Mouse (Mus musculus) kidney, embryonic 14.5 days (tissue): Measurements from ENCODE around the gene Apod. TPM values are rescaled to one million over a fixed set of nuclear protein-coding genes. Genes with fewer than 3 reads are reported as not detected.

Experiments
- ATAC-seq: fragments of 200-750 bp; cut with Nextera tagmentation; 2 replicates; pipeline ENCODE4 v1.8.0; 2017; ENCODE audit warnings: moderate number of reproducible peaks, mild to moderate bottlenecking, moderate TSS enrichment, moderate library complexity; ENCODE audit not compliant: low FRiP score, low TSS enrichment
- H3K27ac ChIP-seq: fragments of 300-500 bp; sonication (generic); 2 replicates; pipeline ENCODE4 v1.5.1; 2014; ENCODE audit warnings: low read depth, mild to moderate bottlenecking, low read length, moderate library complexity, mixed read lengths
- H3K27me3 ChIP-seq: fragments of 300-500 bp; sonication (generic); 2 replicates; pipeline ENCODE4 v1.6.1; 2014; ENCODE audit warnings: mild to moderate bottlenecking, low read length; ENCODE audit not compliant: control insufficient read depth, insufficient read depth
- H3K36me3 ChIP-seq: fragments of 300-500 bp; sonication (generic); 2 replicates; pipeline ENCODE4 v1.6.1; 2014; ENCODE audit warnings: low read length, mixed read lengths; ENCODE audit not compliant: control insufficient read depth, insufficient read depth
- H3K4me1 ChIP-seq: fragments of 300-500 bp; sonication (generic); 2 replicates; pipeline ENCODE4 v1.6.1; 2014; ENCODE audit warnings: low read length, mixed read lengths; ENCODE audit not compliant: control insufficient read depth, insufficient read depth
- H3K4me2 ChIP-seq: fragments of 300-500 bp; sonication (generic); replicated peaks from 2 replicates; pipeline ENCODE4 v1.6.1; 2014; ENCODE audit warnings: low read depth, mild to moderate bottlenecking, low read length
- H3K4me3 ChIP-seq: fragments of 300-500 bp; sonication (generic); 2 replicates; pipeline ENCODE4 v1.5.1; 2014; ENCODE audit warnings: mild to moderate bottlenecking, low read length
- H3K9ac ChIP-seq: fragments of 300-500 bp; sonication (generic); 2 replicates; pipeline ENCODE4 v1.6.1; 2014; ENCODE audit warnings: low read depth, mild to moderate bottlenecking, low read length, moderate library complexity
- H3K9me3 ChIP-seq: fragments of 300-500 bp; sonication (generic); 2 replicates; pipeline ENCODE4 v1.6.1; 2016; ENCODE audit warnings: low read length; ENCODE audit not compliant: control insufficient read depth
- WGBS: fragments of 180-500 bp; shearing (Covaris S2); extraction: QIAGEN DNeasy Blood & Tissue Kit; methylation state at CpG from one replicate; pipeline ENCODE4 v1.1.7; 2014; 5-methylcytosine and 5-hydroxymethylcytosine counted together
- microRNA-seq: library from miRNA; unstranded; fragments of <30 nt; microRNA quantifications from one replicate; pipeline ENCODE4, GENCODE M21; 2016
- polyA plus RNA-seq: library from polyadenylated mRNA; unstranded; fragments of >200 nt; fragmentation: Nextera tagmentation; extraction: Ambion mirVana; gene quantifications from 2 replicates; pipeline ENCODE4 v1.2.1, GENCODE M21; 2014

Gene Apod
- polyA plus RNA-seq, 1 experiment from 2014 or later: 0.47 TPM

DNA sequence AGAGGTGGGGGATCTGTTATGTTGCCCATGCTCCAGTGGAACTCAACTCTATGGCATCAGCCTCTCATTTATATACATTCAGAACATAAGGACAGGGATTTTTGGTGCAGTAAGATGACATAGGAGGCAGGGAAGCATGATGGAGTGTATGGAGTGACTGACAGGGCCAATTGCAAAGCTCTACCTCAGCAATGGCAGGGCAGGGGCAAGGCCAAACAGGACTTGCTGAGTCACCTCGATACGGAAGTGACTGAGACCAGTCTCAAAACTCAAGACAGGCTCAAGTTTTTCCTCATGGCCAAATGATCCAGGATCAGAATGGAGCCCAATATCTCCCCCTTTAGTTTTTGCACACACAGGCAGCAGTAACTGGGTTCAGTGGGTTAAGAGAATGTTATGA is 58.5 kb downstream of the Apod start:
- no peak overlapping the region for H3K4me3 ChIP-seq
- no peak overlapping the region for H3K9ac ChIP-seq
- no peak for ATAC-seq
- no peak overlapping the region for H3K27ac ChIP-seq
- no peaks in the 10 kb centered on the region for H3K4me1 ChIP-seq
- H3K4me2 ChIP-seq: no peak overlapping the region
- 89% methylated on average over 2 of the region's 2 CpGs for WGBS
- H3K36me3 ChIP-seq: peaks cover 63% of the 10 kb centered on the region
- no peaks in the 10 kb centered on the region for H3K27me3 ChIP-seq
- H3K9me3 ChIP-seq: no peaks in the 10 kb centered on the region

DNA sequence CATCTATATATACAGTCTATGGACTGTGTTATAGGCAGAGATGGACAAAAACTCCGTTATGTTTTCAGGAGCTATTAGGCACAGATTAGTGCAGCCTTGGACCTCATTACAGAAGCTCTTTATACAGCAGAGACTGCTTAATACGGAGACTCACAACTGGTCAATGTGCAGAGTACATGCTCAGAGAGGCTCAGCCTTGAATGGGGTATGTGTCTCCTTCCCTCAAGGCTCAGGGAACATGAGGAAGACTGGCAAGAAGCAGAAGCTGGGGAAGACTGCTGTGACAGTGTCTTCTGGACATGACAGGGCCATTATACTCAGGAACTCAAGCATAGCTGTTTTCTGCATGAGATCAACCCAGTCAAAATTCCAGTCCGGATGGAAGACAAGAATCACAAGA is 58.9 kb downstream of the Apod start:
- no peak overlapping the region for H3K4me3 ChIP-seq
- H3K4me1 ChIP-seq: no peaks in the 10 kb centered on the region
- peaks cover 59% of the 10 kb centered on the region for H3K36me3 ChIP-seq
- no peak overlapping the region for H3K27ac ChIP-seq
- H3K9ac ChIP-seq: no peak overlapping the region
- no peaks in the 10 kb centered on the region for H3K9me3 ChIP-seq
- H3K4me2 ChIP-seq: no peak overlapping the region
- 86% methylated on average over 3 of the region's 3 CpGs for WGBS
- no peaks in the 10 kb centered on the region for H3K27me3 ChIP-seq
- ATAC-seq: no peak

DNA sequence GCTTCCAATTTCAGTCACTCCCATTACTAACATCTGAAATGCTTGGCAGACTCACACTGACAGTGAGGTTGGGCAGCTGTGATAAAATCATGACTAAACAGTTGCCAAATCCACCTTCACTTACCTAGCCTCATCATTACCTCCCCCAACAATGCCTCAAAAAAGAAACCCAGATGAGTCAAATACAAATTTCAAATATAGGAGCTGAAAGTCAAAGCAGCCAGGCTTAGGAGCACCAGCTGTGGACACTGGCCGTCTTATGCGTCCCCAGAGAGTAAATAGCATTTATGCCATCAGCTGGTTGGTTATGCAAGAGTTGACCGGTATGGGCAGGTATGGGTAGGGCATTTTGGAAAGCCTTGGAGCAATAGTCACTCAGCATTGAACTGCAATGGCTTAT is 65.2 kb downstream of the Apod start:
- no peak for ATAC-seq
- Histone ChIP-seq H3K9ac (no peak overlapping the region), H3K27ac (no peak overlapping the region), H3K4me2 (no peak overlapping the region), H3K4me3 (no peak overlapping the region), H3K9me3 (no peaks in the 10 kb centered on the region), H3K27me3 (no peaks in the 10 kb centered on the region), H3K4me1 (no peaks in the 10 kb centered on the region), H3K36me3 (peaks cover 6% of the 10 kb centered on the region; the same call in 1 of the 2 replicates)
- WGBS: 85% methylated on average over 3 of the region's 3 CpGs

DNA sequence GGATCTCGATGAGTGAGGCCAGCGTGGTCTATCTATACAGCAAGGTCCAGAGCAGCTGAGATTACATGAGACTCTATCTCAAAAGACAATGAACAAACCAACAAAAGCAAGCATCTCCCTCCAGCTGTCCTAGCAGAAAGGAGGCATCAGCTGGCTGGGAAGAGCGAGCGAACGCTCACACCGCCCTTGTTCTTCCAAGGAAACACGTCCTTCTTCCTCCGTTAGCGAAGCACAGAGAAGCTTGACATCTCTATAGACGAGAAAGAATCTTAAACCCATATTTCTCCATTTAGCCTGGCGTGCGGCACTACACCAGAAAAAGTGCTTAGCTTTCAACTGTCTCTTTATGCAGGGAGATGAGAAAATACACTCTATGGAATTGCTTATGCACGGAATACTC is 65.9 kb downstream of the Apod start:
- no peaks in the 10 kb centered on the region for H3K4me1 ChIP-seq
- no peaks in the 10 kb centered on the region for H3K27me3 ChIP-seq
- H3K27ac ChIP-seq: no peak overlapping the region
- peaks cover 6% of the 10 kb centered on the region; the same call in 1 of the 2 replicates for H3K36me3 ChIP-seq
- WGBS: 90% methylated on average over 13 of the region's 13 CpGs
- H3K9me3 ChIP-seq: no peaks in the 10 kb centered on the region
- no peak overlapping the region for H3K9ac ChIP-seq
- H3K4me2 ChIP-seq: no peak overlapping the region
- no peak for ATAC-seq
- no peak overlapping the region for H3K4me3 ChIP-seq

DNA sequence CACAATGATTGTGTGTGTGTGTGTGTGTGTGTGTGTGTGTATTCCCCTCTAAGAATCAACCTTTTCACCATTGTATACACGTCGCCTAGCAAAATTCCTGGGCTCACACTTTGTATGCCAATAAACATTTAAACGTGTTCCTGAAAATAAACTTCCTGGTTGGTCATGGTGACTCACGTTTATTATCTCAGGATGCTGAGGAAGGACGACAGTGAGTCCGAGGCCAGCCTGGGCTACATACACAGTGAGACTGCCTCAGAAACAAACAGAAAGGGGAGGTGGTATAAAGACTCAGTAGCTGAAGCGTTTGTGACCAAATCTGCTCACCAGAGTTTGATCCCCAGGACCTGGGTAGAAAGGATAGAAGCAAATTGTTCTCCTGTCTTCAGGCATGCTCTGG is 67.2 kb downstream of the Apod start:
- H3K27me3 ChIP-seq: no peaks in the 10 kb centered on the region
- H3K9ac ChIP-seq: no peak overlapping the region
- H3K4me3 ChIP-seq: no peak overlapping the region
- no peak overlapping the region for H3K4me2 ChIP-seq
- no peaks in the 10 kb centered on the region for H3K4me1 ChIP-seq
- no peaks in the 10 kb centered on the region for H3K9me3 ChIP-seq
- H3K27ac ChIP-seq: no peak overlapping the region
- 78% methylated on average over 7 of the region's 7 CpGs for WGBS
- no peak for ATAC-seq
- peaks cover under 1% of the 10 kb centered on the region; the same call in 1 of the 2 replicates for H3K36me3 ChIP-seq

Small RNA genes within 50 kb of the gene (microRNA-seq; reads per million reads assigned to microRNA genes)
- not detected for gene Gm27415

Other genes starting within 250 kb of the Apod start
- gene Xxylt1, start 233.4 kb downstream of the Apod start, polyA plus RNA-seq: 16.0 and 28.6 TPM in 2 replicates
- 12.8 and 21.2 TPM in 2 replicates for gene Acap2, start 113.6 kb downstream of the Apod start, polyA plus RNA-seq
- gene Ppp1r2, start 39.5 kb downstream of the Apod start, polyA plus RNA-seq: 77.0 and 98.6 TPM in 2 replicates
- gene Bdh1, start 107.5 kb upstream of the Apod start, polyA plus RNA-seq: 8.0 and 16.5 TPM in 2 replicates